In genomic region chr3:35931359-35931758, GRCm38 (mm10) we compare ENCODE assay signal across 8 mouse cellular contexts. TPM values are rescaled to one million over a fixed set of nuclear protein-coding genes. Genes with fewer than 3 reads are reported as not detected.
DNase-seq lines count a peak whose midpoint lies in the region; ATAC-seq and TF ChIP-seq lines count a peak whose summit lies in the region.

No protein-coding gene starts in this region.

- WGBS in forebrain, embryonic 16.5 days = 26% methylated on average over 7 of the region's 7 CpGs
- WGBS in liver, embryonic 13.5 days (ENCODE audit: insufficient replicate concordance) = 11% methylated on average over 7 of the region's 7 CpGs

- H3K27me3 ChIP-seq in CH12.LX (replicated peaks) = no peaks in the 10 kb centered on the region
- no peaks in the 10 kb centered on the region for H3K27me3 ChIP-seq in forebrain, embryonic 16.5 days (replicated peaks; ENCODE audit: control insufficient read depth, insufficient read depth, low read length)
- no peaks in the 10 kb centered on the region for H3K27me3 ChIP-seq in liver, embryonic 13.5 days

- dilution Hi-C loops in CH12.LX (cut with MboI; ENCODE audit: extremely low pct_ligation_motif_present, extremely low pct_unique_long_range_greater_than_20kb, low sequenced_read_pairs) = no loop called here

- TF ChIP-seq POLR2A in CH12.LX (IDR thresholded peaks at IDR 0.05; ENCODE audit: low read depth, low read length) = no peak

- no peak for TF ChIP-seq EP300 in CH12.LX (IDR thresholded peaks at IDR 0.05; ENCODE audit: low read length)

- peaks cover 65% of the 10 kb centered on the region for H3K79me2 ChIP-seq in CH12.LX (replicated peaks; ENCODE audit: control insufficient read depth, extremely low read depth, insufficient read depth, poor library complexity, severe bottlenecking)

- no peaks in the 10 kb centered on the region for H3K9me3 ChIP-seq in CH12.LX (replicated peaks; ENCODE audit: low read length)
- H3K9me3 ChIP-seq in forebrain, embryonic 16.5 days (ENCODE audit: control insufficient read depth, low read length) = no peaks in the 10 kb centered on the region
- H3K9me3 ChIP-seq in liver, embryonic 13.5 days (replicated peaks) = no peaks in the 10 kb centered on the region

- DNase-seq in embryo, embryonic 10 days (ENCODE audit: low spot score) = peak; percentile 9
- no peak for DNase-seq in embryo, embryonic 11 days
- DNase-seq in CH12.LX (ENCODE audit: extremely low read depth) = no peak
- DNase-seq in liver, embryonic 13.5 days = no peak
- no peak for DNase-seq in adrenal gland, postnatal 14 days
- DNase-seq in Muller cell, postnatal 12 days (ENCODE audit: inconsistent ontology term) = no peak

- ATAC-seq in forebrain, embryonic 16.5 days = no peak
- no peak for ATAC-seq in liver, embryonic 13.5 days (ENCODE audit: low read depth)
- ATAC-seq in frontal cortex, adult (ENCODE audit: low TSS enrichment) = no peak

- H3K36me3 ChIP-seq in CH12.LX (replicated peaks in 1 of 2; ENCODE audit: control insufficient read depth in 1 of 2, insufficient read depth in 1 of 2, low read length in 1 of 2) = peaks cover 2 to 22% of the 10 kb centered on the region in 2 experiments
- H3K36me3 ChIP-seq in forebrain, embryonic 16.5 days (ENCODE audit: control insufficient read depth, insufficient read depth) = no peaks in the 10 kb centered on the region
- peaks cover 3% of the 10 kb centered on the region; the same call in 1 of the 2 replicates for H3K36me3 ChIP-seq in liver, embryonic 13.5 days

- H3K4me2 ChIP-seq in CH12.LX (ENCODE audit: insufficient read depth, low read depth, poor library complexity, severe bottlenecking) = peak overlapping the region; percentile 92
- H3K4me2 ChIP-seq in forebrain, embryonic 16.5 days (ENCODE audit: low read length) = peak overlapping the region; percentile 82
- peak overlapping the region; percentile 93 for H3K4me2 ChIP-seq in liver, embryonic 13.5 days

- peak overlapping the region; percentile 80 to 86 (median 85) for H3K4me3 ChIP-seq in CH12.LX (replicated peaks in 1 of 3; ENCODE audit: low read depth in 2 of 3, low read length in 2 of 3, poor library complexity in 1 of 3)
- H3K4me3 ChIP-seq in forebrain, embryonic 16.5 days (replicated peaks; ENCODE audit: low read length) = peak overlapping the region; percentile 93
- peak overlapping the region; percentile 98 for H3K4me3 ChIP-seq in liver, embryonic 13.5 days (replicated peaks)

- no peak overlapping the region; the same call in 1 of the 2 replicates for H3K27ac ChIP-seq in CH12.LX (ENCODE audit: insufficient read depth, low read depth)
- H3K27ac ChIP-seq in forebrain, embryonic 16.5 days (ENCODE audit: low read length) = no peak overlapping the region
- H3K27ac ChIP-seq in liver, embryonic 13.5 days = peak overlapping the region; percentile 93

- TF ChIP-seq CTCF in CH12.LX (conservative IDR thresholded peaks at IDR 0.05 in 1 of 2, IDR thresholded peaks at IDR 0.05 in 1 of 2; ENCODE audit: low read depth in 2 of 2, low read length in 2 of 2) = no peak

- H3K4me1 ChIP-seq in CH12.LX (ENCODE audit: control insufficient read depth in 1 of 2, insufficient read depth in 2 of 2) = peaks cover 10 to 41% of the 10 kb centered on the region in 2 experiments
- H3K4me1 ChIP-seq in forebrain, embryonic 16.5 days (replicated peaks; ENCODE audit: control insufficient read depth, insufficient read depth, low read length) = peaks cover 25% of the 10 kb centered on the region
- H3K4me1 ChIP-seq in liver, embryonic 13.5 days (replicated peaks) = peaks cover 65% of the 10 kb centered on the region

- in situ Hi-C loops in CH12.LX (cut with MboI; ENCODE audit: low pct_ligation_motif_present, low pct_unique_long_range_greater_than_20kb, low sequenced_read_pairs) = no loop called here

- no peak for TF ChIP-seq RAD21 in CH12.LX (IDR thresholded peaks at IDR 0.05; ENCODE audit: low read depth, low read length)

- H3K9ac ChIP-seq in CH12.LX (ENCODE audit: insufficient read depth, low read depth) = peak overlapping the region; percentile 85
- peak overlapping the region; percentile 98; the same call in 1 of the 2 replicates for H3K9ac ChIP-seq in forebrain, embryonic 16.5 days (replicated peaks; ENCODE audit: low read depth, low read length)
- H3K9ac ChIP-seq in liver, embryonic 13.5 days = peak overlapping the region; percentile 100

TF ChIP-seq in CH12.LX, 34 proteins besides CTCF, POLR2A, EP300 and RAD21:
- no peak for TF ChIP-seq CHD2 (IDR thresholded peaks at IDR 0.05; ENCODE audit: low read length)
- TF ChIP-seq NRF1 (IDR thresholded peaks at IDR 0.05; ENCODE audit: low read depth, low read length) = no peak
- TF ChIP-seq MYC (IDR thresholded peaks at IDR 0.05; ENCODE audit: low read depth, low read length) = no peak
- TF ChIP-seq MAZ (IDR thresholded peaks at IDR 0.05; ENCODE audit: low read depth, low read length) = no peak
- TF ChIP-seq SIN3A (IDR thresholded peaks at IDR 0.05; ENCODE audit: low read length) = no peak
- no peak for TF ChIP-seq TCF12 (IDR thresholded peaks at IDR 0.05; ENCODE audit: low read depth, low read length)
- no peak for TF ChIP-seq JUN (IDR thresholded peaks at IDR 0.05; ENCODE audit: insufficient read depth, low read depth, low read length)
- TF ChIP-seq POLR2AphosphoS2 (IDR thresholded peaks at IDR 0.05; ENCODE audit: low read depth, low read length) = no peak
- no peak for TF ChIP-seq GABPA (IDR thresholded peaks at IDR 0.05; ENCODE audit: insufficient replicate concordance, low read depth, low read length)
- no peak for TF ChIP-seq ZNF384 (IDR thresholded peaks at IDR 0.05; ENCODE audit: low read depth, low read length)
- no peak for TF ChIP-seq NELFE (IDR thresholded peaks at IDR 0.05; ENCODE audit: low read depth, low read length)
- no peak for TF ChIP-seq USF2 (conservative IDR thresholded peaks at IDR 0.05; ENCODE audit: low read depth, low read length)
- no peak for TF ChIP-seq MXI1 (IDR thresholded peaks at IDR 0.05; ENCODE audit: low read depth, low read length)
- no peak for TF ChIP-seq USF1 (IDR thresholded peaks at IDR 0.05; ENCODE audit: low read depth, low read length)
- no peak; the same call in 1 of the 2 replicates for TF ChIP-seq CHD1 (IDR thresholded peaks at IDR 0.05; ENCODE audit: low read depth, low read length)
- TF ChIP-seq PAX5 (IDR thresholded peaks at IDR 0.05; ENCODE audit: low read length) = no peak
- TF ChIP-seq MAFK (IDR thresholded peaks at IDR 0.05; ENCODE audit: insufficient replicate concordance, low read length) = no peak

RNA-seq across cellular contexts. Expression of gene Dcun1d1, which starts 5.9 kb away (rescaled TPM):
- total RNA-seq in CH12.LX (2012; rRNA removed) (32.6 and 38.9 TPM in 2 replicates), CH12.LX (2014; rRNA removed) (72.4 and 86.0 TPM in 2 replicates)
- 42.3 and 55.2 TPM in 2 replicates for polyA plus RNA-seq in CH12.LX (2012; ENCODE audit: insufficient read length, low read depth)
- 121 and 131 TPM in 2 replicates for polyA plus RNA-seq in forebrain, embryonic 16.5 days (2015; fragmentation: Nextera tagmentation; extraction: Ambion mirVana)
- 98.7 and 125 TPM in 2 replicates for polyA plus RNA-seq in liver, embryonic 13.5 days (2015; fragmentation: Nextera tagmentation; extraction: Ambion mirVana)
- total RNA-seq in adrenal gland, postnatal 14 days (2021) = 57.7 and 60.2 TPM in 2 replicates
